Mouse (Mus musculus) spleen, adult 2 months (tissue): Measurements from ENCODE around the gene Psmb9. TPM values are rescaled to one million over a fixed set of nuclear protein-coding genes. Genes with fewer than 3 reads are reported as not detected.
A peak's percentile ranks its signal among the peaks of the same experiment; 100 is the strongest.

ENCODE experiments used
- DNase-seq, 2 experiments: peaks; one replicate each; pipeline versions ENCODE4 v3.0.0 to v3.0.0-alpha.2; 2012 to 2021; ENCODE audit warnings: low spot score in 2 of 2, low read depth in 1 of 2
- H3K27ac ChIP-seq: fragments of 200-500 bp; 2 replicates; pipeline ENCODE4 v1.5.1; 2012; ENCODE audit warnings: low read length, inconsistent platforms; ENCODE audit not compliant: insufficient read depth
- H3K27me3 ChIP-seq: fragments of 200-500 bp; 2 replicates; pipeline ENCODE4 v1.6.1; 2012; ENCODE audit warnings: mild to moderate bottlenecking, moderate library complexity, low read length, inconsistent platforms; ENCODE audit not compliant: control insufficient read depth, insufficient read depth
- H3K36me3 ChIP-seq: fragments of 200-500 bp; 2 replicates; pipeline ENCODE4 v1.6.1; 2012; ENCODE audit warnings: mild to moderate bottlenecking, low read length, inconsistent platforms; ENCODE audit not compliant: control insufficient read depth, insufficient read depth
- H3K4me1 ChIP-seq: fragments of 200-500 bp; 2 replicates; pipeline ENCODE4 v1.6.1; 2011; ENCODE audit warnings: inconsistent platforms; ENCODE audit not compliant: control insufficient read depth, insufficient read depth, insufficient read length
- H3K4me3 ChIP-seq: fragments of 200-500 bp; 2 replicates; pipeline ENCODE4 v1.5.1; 2011; ENCODE audit warnings: mild to moderate bottlenecking, inconsistent platforms; ENCODE audit not compliant: insufficient read depth, insufficient read length; ENCODE audit errors: extremely low read depth
- CTCF ChIP-seq: fragments of 200-500 bp; IDR thresholded peaks from 2 replicates; pipeline ENCODE4 v1.5.1; 2011; ENCODE audit warnings: mild to moderate bottlenecking, inconsistent platforms; ENCODE audit not compliant: insufficient read depth, insufficient read length, insufficient replicate concordance; ENCODE audit errors: extremely low read depth
- POLR2A ChIP-seq: fragments of 200-500 bp; IDR thresholded peaks from 2 replicates; pipeline ENCODE4 v1.6.1; 2011; ENCODE audit warnings: low read depth, low read length, inconsistent platforms
- WGBS: fragments of 180-500 bp; shearing (Covaris S2); methylation state at CpG from one replicate; pipeline ENCODE4 v1.1.7; 2018; 5-methylcytosine and 5-hydroxymethylcytosine counted together
- polyA plus RNA-seq: library from polyadenylated mRNA; depleted of rRNA; stranded (reverse); fragments of >200 nt; gene quantifications from 2 replicates; pipeline ENCODE4 v1.2.3, GENCODE M21; 2012

The Psmb9 gene
- polyA plus RNA-seq, 1 experiment = 159 TPM

- peak in 1 of 2 experiments; percentile 1 for DNase-seq
- Histone ChIP-seq H3K4me3 (no peak overlapping the region), H3K36me3 (peaks cover 46% of the 10 kb centered on the region), H3K27me3 (no peaks in the 10 kb centered on the region), H3K27ac (no peak overlapping the region), H3K4me1 (peaks cover 15% of the 10 kb centered on the region; the same call in 1 of the 2 replicates)
- WGBS = 93% methylated on average over 12 of the region's 12 CpGs
- TF ChIP-seq POLR2A (no peak), CTCF (no peak)
These were observed 27.6 kb upstream of the Psmb9 start for GRCm38 (mm10) chr17:34215176-34215575.

- Histone ChIP-seq H3K4me1 (peaks cover 15% of the 10 kb centered on the region; the same call in 1 of the 2 replicates), H3K27ac (no peak overlapping the region), H3K4me3 (no peak overlapping the region), H3K36me3 (peaks cover 54% of the 10 kb centered on the region), H3K27me3 (no peaks in the 10 kb centered on the region)
- DNase-seq = peak in 1 of 2 experiments; percentile 2
- 96% methylated on average over 21 of the region's 21 CpGs for WGBS
- no peak for TF ChIP-seq POLR2A
- TF ChIP-seq CTCF = no peak
These were observed 26.4 kb upstream of the Psmb9 start for GRCm38 (mm10) chr17:34213936-34214335.

GRCm38 (mm10) chr17:34211746-34212365 is 24.3 kb upstream of the Psmb9 start:
- TF ChIP-seq POLR2A (no peak), CTCF (no peak)
- 34% methylated on average over 23 of the region's 23 CpGs for WGBS
- Histone ChIP-seq H3K4me3 (no peak overlapping the region), H3K36me3 (peaks cover 45% of the 10 kb centered on the region), H3K27ac (no peak overlapping the region), H3K4me1 (peaks cover 22% of the 10 kb centered on the region; the same call in 1 of the 2 replicates), H3K27me3 (no peaks in the 10 kb centered on the region)
- DNase-seq = peak in 1 of 2 experiments; percentile 38

GRCm38 (mm10) chr17:34210599-34210998 is 23.0 kb upstream of the Psmb9 start:
- peak overlapping the region; percentile 48 for H3K27ac ChIP-seq
- 10% methylated on average over 3 of the region's 3 CpGs for WGBS
- no peak for TF ChIP-seq POLR2A
- TF ChIP-seq CTCF = no peak
- peak in 1 of 2 experiments; percentile 2 for DNase-seq
- peaks cover 27% of the 10 kb centered on the region; the same call in 1 of the 2 replicates for H3K4me1 ChIP-seq
- H3K27me3 ChIP-seq = no peaks in the 10 kb centered on the region
- peaks cover 39% of the 10 kb centered on the region for H3K36me3 ChIP-seq
- H3K4me3 ChIP-seq = no peak overlapping the region

- no peaks in the 10 kb centered on the region for H3K27me3 ChIP-seq
- DNase-seq = no peak
- peaks cover 33% of the 10 kb centered on the region for H3K36me3 ChIP-seq
- peak; percentile 15; the same call in 1 of the 2 replicates for TF ChIP-seq CTCF
- TF ChIP-seq POLR2A = no peak
- H3K27ac ChIP-seq = no peak overlapping the region
- peaks cover 29% of the 10 kb centered on the region; the same call in 1 of the 2 replicates for H3K4me1 ChIP-seq
- WGBS = 75% methylated on average over 3 of the region's 3 CpGs
- no peak overlapping the region for H3K4me3 ChIP-seq
These were observed 22.1 kb upstream of the Psmb9 start for GRCm38 (mm10) chr17:34209680-34210079.

- H3K4me1 ChIP-seq = peaks cover 36% of the 10 kb centered on the region
- WGBS = 66% methylated on average over 10 of the region's 10 CpGs
- no peak overlapping the region for H3K4me3 ChIP-seq
- H3K36me3 ChIP-seq = peaks cover 21% of the 10 kb centered on the region
- peak in 1 of 2 experiments; percentile 2 for DNase-seq
- H3K27ac ChIP-seq = no peak overlapping the region
- H3K27me3 ChIP-seq = no peaks in the 10 kb centered on the region
- TF ChIP-seq POLR2A (no peak), CTCF (no peak)
These were observed 20.9 kb upstream of the Psmb9 start for GRCm38 (mm10) chr17:34208421-34208820.

GRCm38 (mm10) chr17:34207866-34208265 is 20.3 kb upstream of the Psmb9 start:
- Histone ChIP-seq H3K4me3 (no peak overlapping the region), H3K27me3 (no peaks in the 10 kb centered on the region), H3K36me3 (peaks cover 17% of the 10 kb centered on the region), H3K4me1 (peaks cover 39% of the 10 kb centered on the region), H3K27ac (no peak overlapping the region)
- 95% methylated on average over 9 of the region's 9 CpGs for WGBS
- peak in 1 of 2 experiments; percentile 2 for DNase-seq
- TF ChIP-seq CTCF (no peak), POLR2A (no peak)
